Mouse (Mus musculus) MEL (cell line): ENCODE data around the gene Olfr521.

Source experiments
- BHLHE40 ChIP-seq: IDR thresholded peaks from 2 replicates; pipeline ENCODE4 v1.6.1; 2012; ENCODE audit warnings: low read depth, mild to moderate bottlenecking, inconsistent platforms, low read length, improper control_type of control experiment, borderline replicate concordance
- CHD2 ChIP-seq: IDR thresholded peaks from 2 replicates; pipeline ENCODE4 v1.6.1; 2011; ENCODE audit warnings: low read length, improper control_type of control experiment
- CTCF ChIP-seq, 3 experiments: IDR thresholded peaks in 2 of 3; conservative IDR thresholded peaks in 1 of 3; 2 replicates each; pipeline ENCODE4 v1.5.1; 2011 to 2012; ENCODE audit warnings: low read length in 3 of 3, low read depth in 2 of 3, mild to moderate bottlenecking in 2 of 3, improper control_type of control experiment in 1 of 3, inconsistent platforms in 1 of 3, mixed read lengths in 1 of 3, moderate library complexity in 1 of 3; ENCODE audit not compliant: control insufficient read depth in 1 of 3, insufficient read depth in 1 of 3, poor library complexity in 1 of 3, severe bottlenecking in 1 of 3
- GABPA ChIP-seq: IDR thresholded peaks from 2 replicates; pipeline ENCODE4 v1.6.1; 2012; ENCODE audit warnings: low read depth, mild to moderate bottlenecking, inconsistent platforms, low read length, improper control_type of control experiment, moderate library complexity
- GATA1 ChIP-seq: IDR thresholded peaks from 2 replicates; pipeline ENCODE4 v1.6.1; 2011; ENCODE audit warnings: low read depth, low read length, improper control_type of control experiment
- JUND ChIP-seq: IDR thresholded peaks from 2 replicates; pipeline ENCODE4 v1.6.1; 2011; ENCODE audit warnings: low read depth, mild to moderate bottlenecking, improper control_type of control experiment, low read length
- POLR2A ChIP-seq, 2 experiments: IDR thresholded peaks; 2 replicates each; pipeline ENCODE4 v1.6.1; 2011 to 2012; ENCODE audit warnings: low read length in 2 of 2, mild to moderate bottlenecking in 2 of 2, control low read depth in 1 of 2, improper control_type of control experiment in 1 of 2, low read depth in 1 of 2, moderate library complexity in 1 of 2; ENCODE audit not compliant: control insufficient read depth in 1 of 2, insufficient read depth in 1 of 2, poor library complexity in 1 of 2
- RAD21 ChIP-seq: IDR thresholded peaks from 2 replicates; pipeline ENCODE4 v1.6.1; 2011; ENCODE audit warnings: mild to moderate bottlenecking, low read depth, low read length, improper control_type of control experiment
- USF1 ChIP-seq: IDR thresholded peaks from 2 replicates; pipeline ENCODE4 v1.6.1; 2014; ENCODE audit warnings: low read depth, mild to moderate bottlenecking, inconsistent platforms, low read length, improper control_type of control experiment, moderate library complexity
- ZKSCAN1 ChIP-seq: IDR thresholded peaks from 2 replicates; pipeline ENCODE4 v1.6.1; 2012; ENCODE audit warnings: low read depth, mild to moderate bottlenecking, inconsistent platforms, low read length, improper control_type of control experiment, moderate library complexity

DNA sequence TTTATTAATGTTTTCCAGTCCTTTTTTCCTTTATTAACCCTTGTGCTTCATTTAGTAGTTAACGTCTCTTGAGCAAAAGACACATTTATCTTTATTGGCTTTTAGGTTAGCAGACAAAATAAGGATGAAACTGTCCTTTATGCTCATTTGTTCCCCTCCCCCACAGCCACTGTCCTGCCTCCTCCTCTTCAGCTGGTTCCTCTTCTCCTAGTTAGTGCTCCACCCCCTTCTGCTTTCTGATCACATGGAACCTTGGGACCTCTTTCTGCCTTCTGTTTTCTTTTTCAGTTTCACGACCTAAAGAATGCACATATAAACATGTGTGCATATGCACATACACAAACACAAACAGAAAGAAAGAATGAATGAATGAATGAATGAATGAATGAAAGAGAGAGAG lies 18.6 kb downstream of the Olfr521 start:
- TF ChIP-seq ZKSCAN1, result no peak
- TF ChIP-seq GABPA, result no peak
- TF ChIP-seq BHLHE40, result no peak
- no peak for TF ChIP-seq RAD21
- TF ChIP-seq USF1, result no peak
- no peak for TF ChIP-seq POLR2A (IDR thresholded peaks at IDR 0.05; ENCODE audit: control insufficient read depth in 1 of 2, insufficient read depth in 1 of 2, low read depth in 1 of 2, low read length in 2 of 2, poor library complexity in 1 of 2)
- no peak for TF ChIP-seq CTCF (IDR thresholded peaks at IDR 0.05 in 2 of 3, conservative IDR thresholded peaks at IDR 0.05 in 1 of 3; ENCODE audit: control insufficient read depth in 1 of 3, insufficient read depth in 1 of 3, low read depth in 2 of 3, low read length in 3 of 3, poor library complexity in 1 of 3, severe bottlenecking in 1 of 3)
- no peak for TF ChIP-seq GATA1
- no peak for TF ChIP-seq JUND
- TF ChIP-seq CHD2, result no peak
